Mouse (Mus musculus): ENCODE measurements around the gene Apba3. TPM values are rescaled to one million over a fixed set of nuclear protein-coding genes. Genes with fewer than 3 reads are reported as not detected.
A peak's percentile ranks its signal among the peaks of the same experiment; 100 is the strongest.

Apba3 gene
- polyA plus RNA-seq, 1 experiment from 2014 or later, result 75.2 TPM

DNA sequence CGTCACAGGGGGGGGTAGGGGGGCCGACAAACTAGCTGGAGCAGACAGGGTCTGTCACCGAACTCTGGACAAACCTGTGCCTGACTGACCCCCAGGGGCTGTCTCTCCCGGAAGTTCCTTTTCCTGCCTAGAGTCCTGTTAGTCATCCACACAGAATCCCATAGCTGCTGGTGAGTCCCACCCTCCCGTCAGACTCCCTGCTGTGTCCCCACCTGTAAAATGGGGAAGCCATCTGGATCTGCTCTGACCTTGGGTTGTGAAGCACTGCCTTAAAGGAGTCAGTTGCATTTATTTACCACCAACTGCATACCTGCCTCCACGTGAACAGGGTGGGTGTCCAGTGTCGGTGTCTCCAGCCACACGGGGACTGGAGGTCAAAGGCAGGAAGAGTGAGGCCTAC, 27.7 kb downstream of the Apba3 start:
- H3K27ac ChIP-seq (ENCODE audit: low read depth, low read length), result peak overlapping the region; percentile 30
- no peak for TF ChIP-seq CTCF (IDR thresholded peaks at IDR 0.05; ENCODE audit: low read depth)
- H3K9me3 ChIP-seq (ENCODE audit: control insufficient read depth), result no peaks in the 10 kb centered on the region
- no peak for ATAC-seq
- H3K36me3 ChIP-seq (ENCODE audit: control insufficient read depth, insufficient read depth), result no peaks in the 10 kb centered on the region
- H3K4me2 ChIP-seq (replicated peaks; ENCODE audit: low read depth), result peak overlapping the region; percentile 88
- H3K9ac ChIP-seq (ENCODE audit: low read depth, low read length), result no peak overlapping the region
- peak overlapping the region; percentile 76; the same call in 1 of the 2 replicates for H3K4me3 ChIP-seq (ENCODE audit: low read depth, low read length)
- no peaks in the 10 kb centered on the region for H3K27me3 ChIP-seq (replicated peaks; ENCODE audit: control insufficient read depth, insufficient read depth, low read length)
- H3K4me1 ChIP-seq (replicated peaks; ENCODE audit: control insufficient read depth, insufficient read depth, low read length), result peaks cover 19% of the 10 kb centered on the region
- WGBS, result 26% methylated on average over 8 of the region's 8 CpGs

DNA sequence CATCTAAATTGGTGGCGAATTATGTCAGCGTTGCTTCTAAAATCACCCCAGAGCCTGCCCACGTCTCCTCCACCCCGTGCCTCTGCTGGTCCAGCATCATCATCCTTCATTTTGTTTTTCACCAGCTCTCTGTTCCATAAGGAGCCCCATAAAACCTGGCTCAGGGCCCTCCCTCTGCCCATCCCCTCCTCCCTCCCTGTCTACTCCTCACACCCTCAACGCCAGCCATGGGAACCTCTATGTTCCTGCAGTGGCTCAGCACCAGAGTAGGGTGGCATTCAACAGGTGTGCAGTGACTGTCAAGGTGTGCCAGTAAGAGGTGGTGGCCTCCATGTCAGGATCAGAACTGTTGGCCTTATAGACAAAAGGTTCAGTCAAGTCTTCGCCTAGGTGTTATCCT, 28.4 kb downstream of the Apba3 start:
- no peak for TF ChIP-seq CTCF (IDR thresholded peaks at IDR 0.05; ENCODE audit: low read depth)
- H3K9ac ChIP-seq (ENCODE audit: low read depth, low read length), result no peak overlapping the region
- peak overlapping the region; percentile 88; the same call in 1 of the 2 replicates for H3K4me2 ChIP-seq (replicated peaks; ENCODE audit: low read depth)
- 88% methylated on average over 6 of the region's 6 CpGs for WGBS
- no peak overlapping the region for H3K27ac ChIP-seq (ENCODE audit: low read depth, low read length)
- ATAC-seq, result no peak
- H3K4me1 ChIP-seq (replicated peaks; ENCODE audit: control insufficient read depth, insufficient read depth, low read length), result peaks cover 24% of the 10 kb centered on the region
- H3K4me3 ChIP-seq (ENCODE audit: low read depth, low read length), result no peak overlapping the region
- no peaks in the 10 kb centered on the region for H3K27me3 ChIP-seq (replicated peaks; ENCODE audit: control insufficient read depth, insufficient read depth, low read length)
- no peaks in the 10 kb centered on the region for H3K9me3 ChIP-seq (ENCODE audit: control insufficient read depth)
- no peaks in the 10 kb centered on the region for H3K36me3 ChIP-seq (ENCODE audit: control insufficient read depth, insufficient read depth)

DNA sequence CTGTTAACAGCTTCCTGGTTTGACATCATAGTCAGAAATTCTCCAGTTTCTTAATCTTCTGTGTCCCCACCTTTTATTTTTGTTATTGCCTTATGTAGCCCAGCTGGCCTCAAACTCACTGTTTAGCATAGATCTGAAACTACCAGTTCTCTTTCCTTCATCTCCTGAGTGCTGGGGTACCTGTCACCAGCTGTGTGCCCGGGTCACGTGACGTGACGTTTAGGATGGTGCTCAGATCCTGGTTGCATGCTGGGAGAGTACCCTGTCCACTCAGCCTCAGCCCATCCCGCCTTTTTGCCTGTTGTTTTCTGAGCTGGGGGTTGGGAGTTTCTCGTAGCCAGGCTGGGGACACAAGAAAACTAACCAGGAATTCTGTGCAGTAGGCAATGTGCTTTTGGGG, 30.5 kb downstream of the Apba3 start:
- 0 out of 2 replicates have a peak, but pooled peaks cover 4% of the 10 kb centered on the region for H3K36me3 ChIP-seq (ENCODE audit: control insufficient read depth, insufficient read depth)
- no peak overlapping the region for H3K4me3 ChIP-seq (ENCODE audit: low read depth, low read length)
- ATAC-seq, result no peak
- H3K9ac ChIP-seq (ENCODE audit: low read depth, low read length), result no peak overlapping the region
- no peaks in the 10 kb centered on the region for H3K27me3 ChIP-seq (replicated peaks; ENCODE audit: control insufficient read depth, insufficient read depth, low read length)
- TF ChIP-seq CTCF (IDR thresholded peaks at IDR 0.05; ENCODE audit: low read depth), result no peak
- no peaks in the 10 kb centered on the region for H3K9me3 ChIP-seq (ENCODE audit: control insufficient read depth)
- no peak overlapping the region for H3K4me2 ChIP-seq (replicated peaks; ENCODE audit: low read depth)
- H3K4me1 ChIP-seq (replicated peaks; ENCODE audit: control insufficient read depth, insufficient read depth, low read length), result peaks cover 28% of the 10 kb centered on the region
- peak overlapping the region; percentile 58 for H3K27ac ChIP-seq (ENCODE audit: low read depth, low read length)
- 69% methylated on average over 6 of the region's 6 CpGs for WGBS

DNA sequence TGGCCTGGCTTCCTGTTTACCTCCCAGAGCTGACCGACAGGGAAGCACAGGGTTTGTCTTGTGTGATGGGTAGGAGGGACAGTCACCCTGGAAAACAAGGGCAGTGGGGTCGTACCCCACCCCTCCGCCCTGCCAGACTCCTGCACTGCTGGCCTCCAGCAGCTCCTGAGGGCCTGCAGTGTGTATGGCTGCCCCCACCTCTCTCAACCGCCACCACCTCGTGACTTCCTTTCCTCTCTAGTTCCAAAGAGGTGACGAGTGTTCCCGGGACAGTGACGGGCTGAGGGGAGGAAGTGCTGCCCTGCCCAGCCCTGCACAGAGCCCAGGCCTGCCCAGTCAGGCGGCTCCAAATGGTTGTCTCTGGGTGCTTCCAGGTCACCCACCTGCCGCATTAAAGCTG, 31.1 kb downstream of the Apba3 start:
- H3K4me1 ChIP-seq (replicated peaks; ENCODE audit: control insufficient read depth, insufficient read depth, low read length), result peaks cover 34% of the 10 kb centered on the region
- 41% methylated on average over 10 of the region's 10 CpGs for WGBS
- no peak overlapping the region for H3K4me3 ChIP-seq (ENCODE audit: low read depth, low read length)

DNA sequence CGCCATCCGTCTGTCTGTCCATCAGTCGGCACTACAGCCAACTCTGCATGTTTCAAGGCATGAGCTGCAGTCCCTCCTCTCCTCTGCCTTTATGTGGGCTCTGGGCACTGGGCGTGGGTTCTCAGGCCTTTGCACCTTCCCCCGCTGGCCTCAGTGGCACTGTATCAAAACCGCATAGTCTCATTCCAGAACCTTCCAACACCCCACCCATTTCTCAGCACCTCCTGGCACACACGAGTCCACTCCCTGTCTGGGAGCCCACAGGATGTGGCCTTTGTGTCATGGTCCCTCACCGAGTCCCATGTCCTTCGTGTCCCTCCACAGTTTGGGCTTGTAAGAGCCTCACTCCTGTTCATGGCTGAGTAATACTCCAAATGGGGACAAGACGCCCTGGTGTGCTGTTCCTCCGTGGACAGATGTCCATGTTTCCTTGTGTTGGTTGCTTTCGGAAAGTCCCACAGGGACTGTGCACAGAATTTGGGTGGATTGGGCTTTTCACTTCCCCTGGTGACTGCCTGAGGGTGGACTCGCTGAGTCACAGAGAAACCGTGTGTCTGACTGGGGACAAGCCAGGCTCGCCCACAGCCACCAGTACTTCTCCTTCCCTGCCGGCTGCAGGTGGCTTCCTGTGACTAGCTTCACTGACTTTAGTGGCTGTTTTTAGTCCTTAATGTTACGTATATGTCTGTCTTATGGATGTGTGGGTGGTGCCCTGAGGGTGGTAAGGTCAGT, 31.8 kb downstream of the Apba3 start:
- TF ChIP-seq CTCF (IDR thresholded peaks at IDR 0.05; ENCODE audit: low read depth), result no peak
- Histone ChIP-seq H3K9me3 (ENCODE audit: control insufficient read depth) (no peaks in the 10 kb centered on the region), H3K4me3 (ENCODE audit: low read depth, low read length) (no peak overlapping the region), H3K27me3 (replicated peaks; ENCODE audit: control insufficient read depth, insufficient read depth, low read length) (no peaks in the 10 kb centered on the region), H3K27ac (ENCODE audit: low read depth, low read length) (peak overlapping the region; percentile 70; the same call in 1 of the 2 replicates), H3K4me2 (replicated peaks; ENCODE audit: low read depth) (no peak overlapping the region), H3K36me3 (ENCODE audit: control insufficient read depth, insufficient read depth) (0 out of 2 replicates have a peak, but pooled peaks cover 4% of the 10 kb centered on the region), H3K9ac (ENCODE audit: low read depth, low read length) (no peak overlapping the region), H3K4me1 (replicated peaks; ENCODE audit: control insufficient read depth, insufficient read depth, low read length) (peaks cover 39% of the 10 kb centered on the region)
- ATAC-seq, result no peak
- WGBS, result 87% methylated on average over 17 of the region's 17 CpGs

More for the DNA sequence above, 31.1 kb downstream of the Apba3 start:
- ATAC-seq, result no peak
- 0 out of 2 replicates have a peak, but pooled peaks cover 4% of the 10 kb centered on the region for H3K36me3 ChIP-seq (ENCODE audit: control insufficient read depth, insufficient read depth)
- H3K9ac ChIP-seq (ENCODE audit: low read depth, low read length), result no peak overlapping the region
- no peaks in the 10 kb centered on the region for H3K27me3 ChIP-seq (replicated peaks; ENCODE audit: control insufficient read depth, insufficient read depth, low read length)
- H3K9me3 ChIP-seq (ENCODE audit: control insufficient read depth), result no peaks in the 10 kb centered on the region
- H3K27ac ChIP-seq (ENCODE audit: low read depth, low read length), result peak overlapping the region; percentile 58; the same call in 1 of the 2 replicates
- no peak overlapping the region for H3K4me2 ChIP-seq (replicated peaks; ENCODE audit: low read depth)
- no peak for TF ChIP-seq CTCF (IDR thresholded peaks at IDR 0.05; ENCODE audit: low read depth)

DNA sequence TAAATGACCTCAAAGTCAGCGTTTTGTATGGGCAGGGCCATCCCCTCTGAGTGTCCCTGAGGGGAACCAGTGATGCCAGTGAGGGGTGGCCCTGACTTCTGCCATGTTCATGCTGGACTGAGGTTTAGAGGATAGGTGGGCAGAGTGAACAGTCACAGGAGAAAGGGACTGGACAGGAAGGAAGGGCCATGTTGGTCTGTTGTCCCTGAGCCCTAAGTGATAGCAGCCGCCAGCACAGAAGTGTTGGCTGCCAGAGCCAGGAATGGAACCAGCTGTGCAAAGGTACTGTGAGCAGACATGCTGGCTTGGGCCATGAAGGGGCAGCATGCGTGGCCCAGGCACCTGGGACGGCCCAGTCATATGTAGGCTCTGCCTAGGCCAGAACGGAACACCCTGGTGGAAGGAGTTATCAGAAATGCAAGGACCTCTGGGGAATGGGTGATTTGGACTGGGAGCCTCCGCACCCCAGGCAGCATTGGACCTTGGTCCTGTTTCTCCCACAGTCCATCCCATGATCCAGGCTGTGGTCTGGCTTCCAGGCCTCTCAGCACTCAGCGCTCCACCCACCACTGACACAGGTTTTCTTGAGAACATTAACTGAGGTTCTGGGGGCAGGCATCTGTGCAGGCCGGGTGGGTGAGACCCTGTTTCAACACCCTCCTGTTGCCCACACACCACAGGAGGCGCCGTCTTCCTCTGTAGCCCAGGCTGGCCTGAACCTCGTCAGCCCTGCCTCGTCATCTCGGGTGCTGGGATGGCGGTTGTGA, 33.0 kb downstream of the Apba3 start:
- 0 out of 2 replicates have a peak, but pooled peaks have one; percentile 14 for TF ChIP-seq CTCF (IDR thresholded peaks at IDR 0.05; ENCODE audit: low read depth)
- Histone ChIP-seq H3K4me1 (replicated peaks; ENCODE audit: control insufficient read depth, insufficient read depth, low read length) (peaks cover 33% of the 10 kb centered on the region; the same call in 1 of the 2 replicates), H3K4me2 (replicated peaks; ENCODE audit: low read depth) (peak overlapping the region; percentile 18; the same call in 1 of the 2 replicates), H3K27me3 (replicated peaks; ENCODE audit: control insufficient read depth, insufficient read depth, low read length) (no peaks in the 10 kb centered on the region), H3K27ac (ENCODE audit: low read depth, low read length) (peak overlapping the region; percentile 70), H3K9ac (ENCODE audit: low read depth, low read length) (0 out of 2 replicates have a peak overlapping the region, but pooled peaks have one; percentile 1), H3K9me3 (ENCODE audit: control insufficient read depth) (no peaks in the 10 kb centered on the region), H3K36me3 (ENCODE audit: control insufficient read depth, insufficient read depth) (0 out of 2 replicates have a peak, but pooled peaks cover 4% of the 10 kb centered on the region), H3K4me3 (ENCODE audit: low read depth, low read length) (no peak overlapping the region)
- peak; percentile 46; the same call in 1 of the 2 replicates for ATAC-seq
- WGBS, result 66% methylated on average over 14 of the region's 14 CpGs
